Mouse (Mus musculus) cerebellum, adult 9-11 months (tissue): ENCODE measurements at regions not wholly inside any gene's neighbourhood (a gene's known extent, or its start where the extent isn't known, plus 50 kb on each side); places are given as distances from the start of the nearest gene placed in this dataset.
"Not testable (repeated sequence)": the region's sequence is repeated elsewhere in the genome, so short reads cannot be mapped to it uniquely, and the experiment has no call there.

Experiments used
- DNase-seq: peaks from one replicate; pipeline ENCODE4 v3.0.0; 2022

GRCm38 (mm10) chr14:52988563-52988962, 493.0 kb upstream of the Olfr1507 start:
- not testable (repeated sequence) for DNase-seq

GRCm38 (mm10) chr14:52972207-52973003, 476.9 kb upstream of the Olfr1507 start:
- not testable (repeated sequence) for DNase-seq

DNA sequence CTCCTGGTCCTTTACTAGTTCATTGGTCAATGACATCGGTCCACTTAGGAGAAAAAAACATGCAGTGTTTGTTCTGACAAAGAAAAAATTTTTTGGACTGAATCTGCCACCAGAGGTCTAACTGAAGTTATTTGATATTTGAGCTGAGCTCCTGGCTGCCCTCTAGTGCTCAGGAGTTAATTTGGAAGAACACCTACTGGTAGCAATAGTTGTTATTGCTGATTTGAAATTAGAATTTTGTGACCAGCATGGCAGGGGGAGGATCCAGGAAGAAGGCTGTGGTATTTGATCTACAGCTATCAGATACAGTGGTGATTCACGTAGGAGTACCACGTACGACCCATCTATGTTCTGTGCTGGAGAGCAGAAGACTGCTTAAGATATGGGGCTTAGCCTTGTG, 466.6 kb upstream of the Olfr1507 start:
- not testable (repeated sequence) for DNase-seq

DNA sequence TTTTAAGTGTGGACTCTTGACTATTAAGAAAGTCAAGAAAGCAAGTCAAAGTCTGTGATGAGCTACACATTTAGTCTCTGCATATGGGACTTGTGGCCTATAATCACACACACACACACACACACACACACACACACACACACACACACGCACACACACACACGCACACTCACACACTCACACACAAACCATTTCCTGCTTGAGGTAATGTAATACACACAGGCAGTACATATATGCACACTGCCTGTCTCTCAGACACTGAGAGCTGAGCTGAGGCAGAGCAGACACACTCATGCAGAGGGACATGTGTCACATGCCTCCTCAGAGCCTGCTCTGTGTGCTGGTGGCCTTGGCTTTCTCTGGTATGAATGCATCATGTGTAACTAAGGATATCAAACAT, 461.0 kb upstream of the Olfr1507 start:
- not testable (repeated sequence) for DNase-seq

DNA sequence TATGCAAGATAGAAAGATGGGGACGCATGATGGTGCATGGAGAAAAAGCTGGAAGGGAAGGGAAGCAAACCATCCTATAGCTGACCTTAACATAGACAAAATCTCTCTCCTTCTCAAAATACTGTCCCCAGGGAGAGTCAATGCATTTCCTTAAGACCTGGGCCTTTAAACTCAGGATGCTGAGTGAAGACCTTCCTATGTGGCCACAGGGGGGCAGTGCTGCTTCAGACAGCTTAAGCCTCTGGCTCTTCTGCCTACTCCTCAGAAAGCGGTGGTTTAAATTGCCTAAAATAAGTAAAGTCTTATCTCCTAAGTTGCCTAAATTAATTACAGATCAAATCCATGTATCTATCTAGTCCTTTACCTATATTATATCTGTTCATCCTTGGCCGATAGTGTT, 449.4 kb upstream of the Olfr1507 start:
- DNase-seq = not testable (repeated sequence)

DNA sequence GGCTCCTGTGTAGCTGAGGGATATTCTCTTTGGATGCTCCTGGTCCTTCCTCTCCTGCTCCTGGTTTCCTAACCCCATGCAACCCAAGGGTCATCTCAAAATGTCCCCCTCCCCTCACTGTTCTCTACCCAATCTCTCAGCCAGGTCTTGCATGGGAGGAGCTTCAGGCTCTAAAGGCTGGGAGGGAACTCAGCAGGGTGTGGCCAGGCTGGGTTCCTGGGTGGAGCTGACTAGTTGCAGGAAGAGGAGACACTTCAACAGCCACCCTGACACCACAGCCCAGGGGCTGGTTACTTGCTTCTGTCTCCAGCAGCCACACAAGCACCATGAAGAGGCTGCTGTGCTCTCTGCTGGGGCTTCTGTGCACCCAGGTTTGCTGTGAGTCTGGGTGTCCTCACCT, 446.9 kb upstream of the Olfr1507 start:
- DNase-seq = not testable (repeated sequence)

DNA sequence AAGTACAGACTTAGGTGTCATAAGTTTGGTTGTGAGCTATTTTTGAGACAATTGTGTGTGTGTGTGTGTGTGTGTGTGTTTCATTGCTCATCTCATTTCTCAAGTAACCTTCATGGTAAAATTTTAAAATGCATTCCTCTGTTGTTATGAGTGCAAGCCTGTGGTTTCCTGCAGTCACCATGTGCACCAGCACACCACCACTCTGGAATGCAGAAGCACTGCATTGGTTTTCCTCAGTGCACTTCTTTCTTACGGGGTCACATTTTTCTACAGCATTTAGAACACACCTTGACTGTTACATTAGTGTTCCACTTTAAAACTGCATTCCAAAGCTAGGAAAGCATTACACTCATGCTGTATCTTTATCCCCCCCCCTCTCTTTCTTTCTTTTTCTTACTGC, 446.2 kb upstream of the Olfr1507 start:
- DNase-seq = not testable (repeated sequence)

DNA sequence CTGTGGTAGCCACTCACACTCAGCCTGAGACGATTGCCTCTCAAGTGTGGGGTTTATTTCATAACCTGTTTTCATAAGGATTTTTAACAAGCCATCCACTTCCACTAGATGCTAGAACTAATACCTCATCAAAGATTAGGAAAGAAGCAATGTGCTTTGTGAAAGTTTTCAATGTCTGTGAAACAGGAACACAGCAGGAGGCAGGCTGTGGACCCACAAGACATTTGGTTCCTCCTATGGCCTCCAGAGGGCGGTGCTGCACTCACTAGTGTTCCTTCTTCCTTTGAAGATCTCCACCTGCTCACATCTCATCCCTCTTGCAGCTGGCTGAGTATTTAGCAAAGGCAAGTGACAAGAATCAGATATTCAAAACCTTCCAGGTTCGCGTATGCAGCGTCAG, 424.6 kb upstream of the Olfr1507 start:
- not testable (repeated sequence) for DNase-seq

DNA sequence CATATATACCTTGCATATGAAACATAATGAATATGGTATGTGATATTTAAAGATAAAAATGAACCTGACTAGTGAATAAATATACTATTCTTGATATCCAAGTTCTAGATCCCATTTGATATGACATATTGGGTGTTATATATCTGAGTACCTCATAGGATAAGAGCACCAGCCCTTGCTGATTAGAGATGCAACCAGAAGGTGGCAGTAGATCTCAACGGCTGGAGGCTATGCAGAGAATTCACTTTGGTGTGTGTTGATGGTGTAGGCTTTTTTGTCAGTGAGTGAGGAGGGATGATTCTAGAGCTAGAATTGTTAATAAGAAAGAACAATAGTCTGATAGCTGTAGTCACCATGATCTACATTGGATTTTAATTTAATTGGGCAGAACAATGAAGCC, 418.3 kb upstream of the Olfr1507 start:
- not testable (repeated sequence) for DNase-seq

DNA sequence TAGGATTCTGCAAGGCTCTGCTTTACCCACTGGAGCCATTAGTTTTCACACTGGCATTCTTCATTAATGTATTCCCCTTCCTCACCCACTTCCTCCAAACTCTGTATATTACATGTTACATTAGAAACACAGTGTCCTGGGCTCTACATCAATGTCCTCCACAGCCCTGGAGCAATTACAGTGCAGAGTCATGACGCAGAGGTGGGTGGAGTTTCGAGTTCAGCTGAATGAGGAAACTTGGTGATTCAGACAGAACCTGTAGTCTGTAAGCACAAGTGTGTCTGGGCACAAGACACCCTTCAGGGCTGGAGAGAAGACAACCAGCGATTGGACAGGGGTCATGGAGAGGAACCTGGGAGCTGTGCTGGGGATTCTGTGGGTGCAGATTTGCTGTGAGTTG, 404.1 kb upstream of the Olfr1507 start:
- not testable (repeated sequence) for DNase-seq

DNA sequence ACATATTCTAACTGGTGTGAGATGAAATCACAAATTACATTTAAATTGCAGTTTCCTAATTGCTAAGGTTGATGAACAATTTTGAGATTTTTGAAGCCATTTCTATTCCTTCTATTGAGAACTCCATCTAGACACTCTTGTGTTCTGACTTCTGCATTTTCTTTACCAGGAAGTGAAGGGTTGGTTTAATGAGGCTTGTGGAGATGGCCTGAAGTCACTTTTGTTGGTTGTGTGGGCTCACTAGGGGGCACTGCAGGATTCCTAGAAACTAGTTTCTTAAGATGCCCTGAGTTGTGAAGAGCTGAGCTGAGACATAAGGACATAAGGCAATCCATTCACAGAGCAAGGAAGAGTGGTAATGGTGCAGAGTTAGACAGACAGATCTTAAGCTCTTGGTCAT, 402.8 kb upstream of the Olfr1507 start:
- DNase-seq = not testable (repeated sequence)

- DNase-seq = not testable (repeated sequence)
These were observed 384.4 kb upstream of the Olfr1507 start for GRCm38 (mm10) chr14:52879978-52880377.

DNA sequence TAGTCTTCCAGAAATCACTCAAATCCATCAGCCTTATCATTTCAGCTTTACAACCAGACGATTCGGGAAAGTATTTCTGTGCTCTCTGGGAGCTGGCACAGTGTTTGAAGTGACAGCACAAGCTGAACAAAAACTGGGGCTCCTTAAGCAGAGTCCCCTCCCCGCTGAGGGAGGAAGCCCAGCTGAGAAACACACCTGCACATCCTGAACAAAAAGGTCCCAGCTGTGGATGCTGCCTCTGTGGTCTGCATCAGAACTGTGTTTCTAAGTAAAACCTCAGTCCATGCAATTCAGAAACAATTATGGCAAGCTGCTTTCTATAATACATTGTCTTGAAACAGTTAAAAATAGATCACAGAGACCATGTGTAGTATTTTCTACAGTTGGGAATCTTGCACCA, 368.3 kb upstream of the Olfr1507 start:
- not testable (repeated sequence) for DNase-seq

DNA sequence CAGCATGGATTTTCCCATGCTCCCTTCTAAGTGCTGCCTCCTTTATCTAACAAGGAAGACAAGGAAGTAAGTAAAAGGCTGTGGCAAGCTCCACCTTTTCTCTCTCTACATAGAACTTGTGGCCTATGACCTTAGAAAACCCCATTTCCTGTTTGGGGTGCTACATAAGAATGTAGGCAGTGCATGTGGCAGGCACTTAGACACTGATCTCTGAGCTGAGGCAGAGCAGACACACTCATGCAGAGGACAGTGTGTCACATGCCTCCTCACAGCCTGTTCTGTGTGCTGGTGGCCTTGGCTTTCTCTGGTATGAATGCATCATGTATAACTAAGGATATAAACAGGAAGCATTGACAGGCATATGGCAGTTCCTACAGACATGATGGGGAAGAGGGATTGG, 367.6 kb upstream of the Olfr1507 start:
- DNase-seq = not testable (repeated sequence)

DNA sequence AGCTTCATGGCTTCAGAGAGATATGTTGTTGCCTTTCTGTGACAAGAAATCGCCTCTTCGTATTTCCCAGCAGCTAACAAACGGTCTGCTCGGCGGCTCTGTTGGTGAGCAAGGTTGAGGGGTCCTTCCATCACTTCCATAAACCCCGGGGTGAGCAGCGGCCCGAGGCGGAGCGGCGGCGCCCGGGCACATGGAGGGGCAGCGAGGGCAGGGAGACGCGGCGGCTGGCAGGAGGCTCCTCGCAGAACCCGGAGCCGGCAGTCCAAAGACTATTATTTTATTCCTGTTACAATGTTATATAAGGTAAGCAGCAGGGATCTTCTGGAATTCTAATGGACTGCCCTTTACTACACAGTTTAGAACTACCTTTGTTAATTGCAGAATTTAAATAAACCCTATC, 366.9 kb upstream of the Olfr1507 start:
- not testable (repeated sequence) for DNase-seq

- DNase-seq = not testable (repeated sequence)
These were observed 359.8 kb upstream of the Olfr1507 start for GRCm38 (mm10) chr14:52855339-52855738.

DNA sequence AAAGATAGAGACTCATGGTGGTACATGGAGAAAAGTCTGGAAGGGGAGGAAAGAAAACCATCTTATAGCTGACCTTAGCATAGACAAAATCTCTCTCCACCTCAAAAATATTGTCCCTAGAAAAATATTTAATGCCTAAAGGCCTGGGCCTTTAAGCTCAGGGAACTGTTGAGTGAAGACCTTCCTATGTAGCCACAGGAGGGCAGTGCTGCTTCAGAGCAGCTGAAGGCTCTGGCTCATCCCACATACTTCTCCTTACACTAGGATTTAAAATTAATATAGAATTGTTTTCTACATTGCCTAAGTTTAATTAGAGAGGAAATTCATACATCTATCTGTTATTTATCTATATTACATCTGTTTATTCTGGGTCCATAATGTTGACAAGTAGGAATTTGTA, 358.0 kb upstream of the Olfr1507 start:
- not testable (repeated sequence) for DNase-seq

DNA sequence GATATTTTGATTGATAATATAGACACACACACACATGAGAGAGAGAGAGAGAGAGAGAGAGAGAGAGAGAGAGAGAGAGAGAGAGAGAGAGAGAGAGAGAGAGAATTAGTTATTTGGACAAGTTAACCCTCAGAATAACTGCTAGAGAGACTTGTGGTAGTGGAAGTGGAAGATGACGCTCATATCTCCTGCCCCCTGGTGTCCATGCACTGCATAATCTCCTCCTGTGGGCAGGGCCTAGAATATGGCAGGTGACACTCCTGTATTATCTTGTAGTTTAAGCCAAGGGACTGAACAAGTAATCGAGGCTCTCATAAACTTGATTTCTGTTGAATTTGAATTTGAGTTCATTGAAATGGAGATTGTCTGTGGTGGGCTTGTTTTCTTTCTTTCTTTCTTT, 352.4 kb upstream of the Olfr1507 start:
- DNase-seq = not testable (repeated sequence)

DNA sequence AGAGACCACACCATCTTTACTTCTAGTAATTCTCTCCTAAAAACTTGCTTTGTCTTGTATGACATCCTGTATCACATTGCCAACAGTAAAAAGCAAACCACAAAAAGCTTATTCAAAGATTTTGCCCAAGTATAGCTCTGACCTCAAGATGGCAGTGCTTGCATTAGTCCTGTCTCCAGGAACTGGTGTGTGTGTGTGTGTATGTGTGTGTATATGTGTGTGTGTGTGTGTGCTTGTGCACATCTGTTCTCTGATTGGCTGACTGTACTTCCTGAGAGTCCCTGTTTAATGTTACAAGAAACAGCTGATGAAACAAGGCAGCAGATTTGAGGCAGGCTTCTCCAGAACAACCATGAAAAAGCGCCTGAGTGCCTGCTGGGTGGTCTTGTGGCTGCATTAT, 328.5 kb upstream of the Olfr1507 start:
- not testable (repeated sequence) for DNase-seq

- not testable (repeated sequence) for DNase-seq
These were observed 326.1 kb upstream of the Olfr1507 start for GRCm38 (mm10) chr14:52821617-52822016.

- not testable (repeated sequence) for DNase-seq
These were observed 315.5 kb upstream of the Olfr1507 start for GRCm38 (mm10) chr14:52811128-52811415.

GRCm38 (mm10) chr14:52810275-52811127, 315.0 kb upstream of the Olfr1507 start:
- DNase-seq = not testable (repeated sequence)

GRCm38 (mm10) chr14:52801705-52802104, 306.2 kb upstream of the Olfr1507 start:
- not testable (repeated sequence) for DNase-seq

DNA sequence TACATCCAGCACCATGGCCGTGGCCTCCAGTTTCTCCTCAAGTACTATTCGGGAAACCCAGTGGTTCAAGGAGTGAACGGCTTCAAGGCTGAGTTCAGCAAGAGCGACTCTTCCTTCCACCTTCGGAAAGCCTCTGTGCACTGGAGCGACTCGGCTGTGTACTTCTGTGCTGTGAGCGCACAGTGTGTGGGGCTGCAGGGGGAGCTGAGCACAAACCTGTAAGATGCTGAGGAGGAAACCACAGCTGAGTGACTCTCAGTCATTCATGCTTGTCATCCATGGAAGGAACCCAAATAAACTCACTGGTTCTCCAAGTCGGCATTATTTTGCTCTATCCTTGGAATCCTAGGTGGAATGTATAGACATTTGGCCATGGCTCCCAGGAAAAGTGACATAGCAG, 297.1 kb upstream of the Olfr1507 start:
- not testable (repeated sequence) for DNase-seq
